ENCODE assay signal across 8 mouse cellular contexts in genomic region chr14:30109079-30109478, GRCm38 (mm10).
DNase-seq lines count a peak whose midpoint lies in the region; ATAC-seq and TF ChIP-seq lines count a peak whose summit lies in the region.

No protein-coding gene starts in this region.

- H3K4me3 ChIP-seq in heart, adult 2 months = no peak overlapping the region
- no peak overlapping the region for H3K4me3 ChIP-seq in forebrain, embryonic 10.5 days

- no peak for TF ChIP-seq POLR2A in heart, adult 2 months (IDR thresholded peaks at IDR 0.05; ENCODE audit: insufficient read depth, low read depth, low read length)

- H3K27me3 ChIP-seq in heart, adult 2 months (ENCODE audit: control insufficient read depth, insufficient read depth, low read length) = no peaks in the 10 kb centered on the region
- H3K27me3 ChIP-seq in forebrain, embryonic 10.5 days (ENCODE audit: poor library complexity, severe bottlenecking) = no peaks in the 10 kb centered on the region

- no peaks in the 10 kb centered on the region for H3K36me3 ChIP-seq in heart, adult 2 months (ENCODE audit: control insufficient read depth, insufficient read depth, low read length)
- H3K36me3 ChIP-seq in forebrain, embryonic 10.5 days (replicated peaks) = no peaks in the 10 kb centered on the region

- WGBS in heart, adult 2 months = 56% methylated on average over 2 of the region's 2 CpGs
- 31% methylated on average over 2 of the region's 2 CpGs for WGBS in forebrain, embryonic 10.5 days

- H3K9me3 ChIP-seq in forebrain, embryonic 10.5 days = no peaks in the 10 kb centered on the region

- H3K9ac ChIP-seq in heart, adult 2 months (ENCODE audit: low read depth, low read length) = no peak overlapping the region

- no peak for ATAC-seq in activated CD4-positive, CD25-positive, alpha-beta regulatory T cell, adult 4 months

- H3K27ac ChIP-seq in heart, adult 2 months = no peak overlapping the region
- H3K27ac ChIP-seq in forebrain, embryonic 10.5 days = no peak overlapping the region

- H3K79me2 ChIP-seq in heart, adult 2 months (replicated peaks; ENCODE audit: control insufficient read depth, insufficient read depth, low read length) = no peaks in the 10 kb centered on the region

- H3K4me1 ChIP-seq in heart, adult 2 months (ENCODE audit: control insufficient read depth, insufficient read depth, low read length) = no peaks in the 10 kb centered on the region
- peaks cover 4% of the 10 kb centered on the region; the same call in 1 of the 2 replicates for H3K4me1 ChIP-seq in forebrain, embryonic 10.5 days

- TF ChIP-seq EP300 in heart, adult 2 months (IDR thresholded peaks at IDR 0.05; ENCODE audit: insufficient read depth, low read depth, low read length) = no peak

- no peak for DNase-seq in heart, adult 2 months
- DNase-seq in heart, postnatal 10 days = no peak
- DNase-seq in right cerebral cortex, postnatal 4 days = peak; percentile 48
- no peak for DNase-seq in right cerebral cortex, postnatal 25 days
- DNase-seq in induced T-regulatory cell, adult 2 months (ENCODE audit: low read depth) = peak; percentile 51
- DNase-seq in thymus, postnatal 25 days = peak; percentile 35
- DNase-seq in forebrain, embryonic 10.5 days (ENCODE audit: extremely low spot score, low spot score) = no peak

- intact Hi-C loops in heart, adult 2 months (cut with DNase I) = no loop called here
- intact Hi-C loops in heart, postnatal 10 days (cut with DNase I) = no loop called here

- TF ChIP-seq CTCF in heart, adult 2 months (IDR thresholded peaks at IDR 0.05) = peak; percentile 54

Comparison
In these comparisons a context has a peak if more than half of its experiments do, and no peak if none do; other contexts are left out.
1. DNase-seq: peak in right cerebral cortex, postnatal 4 days (single experiment), induced T-regulatory cell, adult 2 months (single experiment) and thymus, postnatal 25 days (single experiment); none in heart, adult 2 months (0 of 2), heart, postnatal 10 days (0 of 2), right cerebral cortex, postnatal 25 days (single experiment) and forebrain, embryonic 10.5 days (single experiment).